Mouse (Mus musculus) spleen, adult 12 weeks (tissue): ENCODE results near the gene Safb2.
"Not testable (repeated sequence)": the region's sequence is repeated elsewhere in the genome, so short reads cannot be mapped to it uniquely, and the experiment has no call there.

Experiments used
- DNase-seq: peaks from one replicate; pipeline ENCODE4 v3.0.0; 2022; ENCODE audit warnings: low spot score

Safb2 gene

DNA sequence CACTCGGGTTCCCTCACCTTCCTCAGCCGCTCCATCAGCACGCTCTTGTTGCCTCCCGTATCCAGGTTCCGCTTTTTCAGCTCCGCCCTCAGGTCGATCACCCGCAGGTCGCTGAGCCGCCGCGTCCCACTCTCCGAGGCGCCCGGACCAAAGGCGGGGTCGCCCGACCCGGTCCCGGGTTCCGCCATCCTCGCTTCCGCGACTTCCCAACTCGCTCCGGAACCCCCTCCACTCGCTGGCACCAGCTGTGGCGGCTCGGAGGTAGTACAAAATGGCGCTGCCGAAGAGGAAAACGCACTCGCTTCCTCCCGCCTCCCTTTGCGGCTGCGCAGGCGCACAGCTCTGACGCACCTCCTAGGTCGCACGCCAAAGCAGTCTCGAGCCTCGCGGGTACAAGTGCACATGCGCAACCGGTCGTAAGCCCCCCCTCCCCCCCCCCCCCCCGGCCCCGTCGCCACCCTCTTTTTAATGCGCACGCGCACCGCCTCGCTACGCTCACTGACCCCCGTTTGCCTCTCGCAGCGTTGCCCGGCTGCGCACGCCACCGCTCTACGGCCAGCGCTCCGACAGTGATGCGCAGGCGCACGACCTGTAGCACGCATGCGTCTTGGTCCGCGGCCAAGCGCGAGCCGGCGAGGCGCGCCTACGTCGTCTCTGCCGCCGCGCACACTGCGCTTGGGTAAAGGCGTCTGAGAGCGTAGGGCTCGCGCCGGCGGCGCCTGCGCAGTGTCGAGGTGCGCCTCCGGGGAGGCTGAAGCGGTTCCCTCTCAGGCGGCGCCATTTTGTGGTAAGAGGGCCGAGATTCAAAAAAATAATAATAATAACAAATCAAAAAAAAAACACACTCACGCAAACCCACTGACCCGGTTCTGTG, at the start of gene Safb2, which contains the start of gene Safb:
Safb2 (minus strand) TSS at position 329 of the 874 bp plus-strand sequence.
Safb (plus strand) TSS at position 569 of the 874 bp plus-strand sequence.
- peak; percentile 98 for DNase-seq

DNA sequence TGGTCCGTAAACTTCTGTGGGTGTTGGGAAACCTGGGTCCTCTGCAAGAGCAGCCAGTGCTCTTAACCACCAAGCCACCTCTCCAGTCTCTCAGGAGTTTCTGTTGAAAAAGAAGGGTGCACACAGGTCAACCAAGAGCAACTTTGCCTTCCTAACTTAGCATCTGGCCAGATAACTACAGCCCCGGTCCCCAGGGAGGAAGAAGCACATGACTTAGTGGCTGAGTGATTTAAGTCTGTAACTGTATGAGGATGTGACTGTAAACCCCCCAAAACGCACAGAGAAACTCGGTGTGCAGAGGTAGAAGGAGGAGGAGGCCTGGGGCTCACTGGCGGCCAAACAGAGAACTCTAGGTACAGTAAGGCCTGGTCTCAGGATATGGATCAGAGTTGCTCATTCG, 49.6 kb upstream of the Safb2 start:
- no peak for DNase-seq

GRCm38 (mm10) chr17:56631807-56632206, 47.4 kb upstream of the Safb2 start:
- no peak for DNase-seq

GRCm38 (mm10) chr17:56629800-56630781, 45.7 kb upstream of the Safb2 start:
- not testable (repeated sequence) for DNase-seq

GRCm38 (mm10) chr17:56627530-56628277, 43.3 kb upstream of the Safb2 start, which contains the start of gene Catsperd:
Gene Catsperd (plus strand): TSS chr17:56628143.
- DNase-seq = no peak

- peak; percentile 84 for DNase-seq
These were observed 42.5 kb upstream of the Safb2 start, which contains the start of gene Lonp1 for GRCm38 (mm10) chr17:56626754-56627470. Gene Lonp1 (minus strand): TSS chr17:56626887.

DNA sequence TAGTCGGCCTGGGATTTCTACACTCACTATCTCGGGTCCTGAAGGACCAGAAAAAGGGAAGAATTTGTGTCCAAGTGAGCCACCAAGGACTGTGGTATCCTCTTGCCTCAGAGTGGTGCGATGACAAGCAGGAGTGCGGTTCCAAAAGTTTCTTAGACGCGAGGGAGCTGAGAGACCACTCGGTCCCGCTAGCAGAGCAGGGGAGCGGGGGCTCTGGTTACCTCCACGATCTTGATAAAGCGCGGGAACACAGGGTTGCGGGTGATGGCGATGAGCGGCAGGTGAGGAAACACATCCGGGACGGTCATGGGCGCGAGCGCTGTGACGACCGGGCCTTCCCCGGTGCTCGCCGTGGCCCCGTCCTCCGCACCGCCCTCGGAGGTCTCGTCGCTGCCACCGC, 41.9 kb upstream of the Safb2 start:
- peak; percentile 14 for DNase-seq

DNA sequence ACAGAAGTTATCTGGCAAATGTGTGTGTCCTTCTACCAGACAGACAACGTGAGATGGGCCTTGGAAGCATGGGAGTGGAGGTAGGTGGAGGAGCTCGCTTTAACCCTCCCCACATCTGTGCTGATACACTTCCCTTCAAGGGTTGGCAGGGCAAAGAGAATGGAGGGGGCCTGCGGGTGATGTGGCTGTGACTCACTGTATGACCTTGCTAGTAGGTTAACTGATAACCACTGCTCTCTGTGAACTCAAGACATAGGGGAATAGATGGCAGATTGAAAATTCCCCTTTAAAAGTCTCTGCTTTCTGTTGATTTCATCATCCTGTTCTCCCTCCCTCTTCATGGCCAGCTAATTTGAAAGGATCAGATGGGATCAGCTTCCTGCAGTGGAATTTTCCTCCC, 41.1 kb upstream of the Safb2 start:
- no peak for DNase-seq

- no peak for DNase-seq
These were observed 33.2 kb upstream of the Safb2 start for GRCm38 (mm10) chr17:56617628-56618027.

DNA sequence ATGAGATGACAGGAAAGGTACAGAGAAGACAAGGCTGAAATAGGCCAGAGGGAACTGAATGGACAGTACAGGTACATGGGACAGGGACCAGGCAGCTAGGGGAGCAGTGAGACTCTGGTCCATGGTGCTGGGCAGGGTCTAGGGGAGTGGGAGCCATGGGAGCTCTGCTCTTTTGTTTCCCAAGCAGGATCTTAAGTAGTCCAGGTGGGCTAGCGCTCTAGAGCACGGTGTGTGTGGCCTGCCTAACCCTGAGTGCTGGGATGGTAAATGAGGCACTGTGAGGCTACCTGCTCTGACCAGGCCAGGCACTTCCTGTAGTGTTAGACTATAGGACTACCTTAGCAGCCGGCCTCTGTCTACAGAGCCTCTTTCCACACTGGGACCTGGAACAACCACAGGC, 32.3 kb upstream of the Safb2 start:
- no peak for DNase-seq

- DNase-seq = no peak
These were observed 31.4 kb upstream of the Safb2 start for GRCm38 (mm10) chr17:56615792-56616191.

DNA sequence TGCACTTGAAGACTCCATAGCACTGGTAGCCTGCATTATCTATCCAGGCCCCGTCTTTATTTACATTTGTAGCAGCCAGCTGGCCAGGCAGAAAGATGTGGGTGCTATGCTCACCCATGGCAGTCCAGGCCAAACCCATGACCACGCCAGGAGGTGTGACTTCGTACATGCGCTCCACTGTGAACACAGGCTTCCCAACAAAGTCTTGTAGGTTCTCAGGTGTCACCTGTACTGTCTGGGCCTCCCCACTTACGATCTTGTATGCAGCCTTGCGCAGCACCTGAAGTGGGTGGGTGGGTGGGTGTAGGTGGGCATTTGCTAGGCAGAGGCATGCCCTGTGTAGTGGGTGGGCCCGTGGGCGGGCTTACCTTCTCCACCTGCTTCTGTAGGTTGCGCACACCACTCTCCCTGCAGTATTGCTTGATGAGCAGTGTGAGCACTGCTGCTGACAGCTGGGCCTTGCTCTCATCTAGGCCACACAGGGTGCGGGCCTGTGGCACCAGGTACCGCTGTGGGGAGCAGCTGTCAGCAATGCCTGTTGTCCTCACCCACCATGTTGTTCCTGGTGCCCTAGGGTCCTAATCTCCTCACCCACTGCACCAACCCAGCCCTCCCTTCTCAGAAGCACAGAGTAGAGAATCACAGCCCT, 30.9 kb upstream of the Safb2 start:
- DNase-seq = no peak

DNA sequence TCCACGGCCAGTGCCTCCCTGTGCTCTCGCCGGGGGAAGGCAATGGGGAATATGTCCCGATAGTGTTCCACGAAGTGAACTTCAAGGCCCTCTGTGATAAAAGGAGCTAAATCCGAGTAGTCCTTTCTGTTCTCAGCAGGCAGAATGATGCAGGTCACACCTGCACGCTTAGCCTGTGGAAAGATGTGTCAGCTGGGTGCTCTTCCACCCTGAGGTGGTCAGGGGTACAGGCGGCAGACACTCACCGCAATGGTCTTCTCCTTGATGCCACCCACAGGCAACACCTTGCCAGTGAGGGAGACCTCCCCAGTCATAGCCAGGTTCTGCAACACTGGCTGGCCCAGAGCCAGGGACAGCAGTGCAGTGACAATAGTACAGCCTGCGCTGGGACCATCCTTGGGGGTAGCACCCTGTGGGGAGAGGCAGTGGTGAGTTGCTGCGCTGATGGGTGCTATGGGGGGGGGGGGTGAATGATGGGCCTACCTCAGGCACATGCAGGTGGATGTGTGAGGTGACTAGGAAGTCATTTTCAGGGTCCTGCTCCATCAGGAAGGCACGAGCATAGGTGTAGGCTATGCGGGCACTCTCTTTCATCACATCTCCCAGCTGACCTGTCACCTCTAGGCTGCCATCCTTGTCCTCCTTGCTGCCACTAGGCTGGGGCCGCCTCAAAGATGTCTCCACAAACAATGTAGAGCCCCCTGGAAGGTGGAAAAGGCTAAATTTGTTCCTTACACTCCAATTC, 30.2 kb upstream of the Safb2 start:
- no peak for DNase-seq

DNA sequence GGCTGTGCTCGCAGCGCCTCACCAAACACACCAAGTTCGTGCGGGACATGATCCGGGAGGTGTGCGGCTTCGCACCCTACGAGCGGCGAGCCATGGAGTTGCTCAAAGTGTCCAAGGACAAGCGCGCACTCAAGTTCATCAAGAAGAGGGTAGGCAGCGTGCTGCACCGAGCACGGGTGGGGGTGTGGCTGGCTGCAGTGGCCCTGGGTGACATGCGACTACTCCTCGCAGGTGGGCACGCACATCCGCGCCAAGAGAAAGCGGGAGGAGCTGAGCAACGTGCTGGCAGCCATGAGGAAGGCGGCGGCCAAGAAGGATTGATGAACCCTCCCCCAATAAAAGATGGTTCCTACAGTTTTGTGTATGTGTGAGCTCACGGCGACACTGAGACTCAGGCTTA, 29.5 kb upstream of the Safb2 start:
- DNase-seq = peak; percentile 26

DNA sequence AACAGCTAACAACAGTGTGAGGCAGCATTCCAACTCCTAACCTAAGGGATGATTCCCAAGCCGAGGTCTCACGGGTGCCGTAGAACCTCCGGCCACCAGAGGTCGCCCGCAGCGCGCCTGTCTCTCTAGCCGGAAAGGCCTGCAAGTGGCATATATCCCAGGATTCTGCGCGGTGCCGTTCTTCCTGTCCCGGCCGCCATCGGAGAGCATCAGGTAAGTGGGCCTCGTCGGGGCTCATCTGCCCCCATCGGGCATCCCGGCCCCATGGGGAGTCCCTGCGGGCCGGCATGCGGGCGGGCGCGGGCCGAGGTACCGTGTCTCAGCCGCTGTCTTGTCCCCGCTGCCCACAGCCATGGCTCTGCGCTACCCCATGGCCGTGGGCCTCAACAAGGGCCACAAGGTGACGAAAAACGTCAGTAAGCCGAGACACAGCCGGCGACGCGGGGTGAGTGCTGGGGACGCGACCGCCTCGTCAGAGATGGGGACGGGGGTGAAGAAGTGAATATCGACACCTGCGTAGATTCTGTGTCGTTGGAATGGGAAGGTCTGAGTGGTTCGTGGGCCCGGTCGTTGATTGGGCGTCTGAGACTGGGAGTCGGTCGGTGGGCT, 29.0 kb upstream of the Safb2 start, which contains the start of gene Rpl36:
Rpl36 (plus strand) TSS at position 181 of the 609 bp plus-strand sequence.
- DNase-seq = peak; percentile 91

DNA sequence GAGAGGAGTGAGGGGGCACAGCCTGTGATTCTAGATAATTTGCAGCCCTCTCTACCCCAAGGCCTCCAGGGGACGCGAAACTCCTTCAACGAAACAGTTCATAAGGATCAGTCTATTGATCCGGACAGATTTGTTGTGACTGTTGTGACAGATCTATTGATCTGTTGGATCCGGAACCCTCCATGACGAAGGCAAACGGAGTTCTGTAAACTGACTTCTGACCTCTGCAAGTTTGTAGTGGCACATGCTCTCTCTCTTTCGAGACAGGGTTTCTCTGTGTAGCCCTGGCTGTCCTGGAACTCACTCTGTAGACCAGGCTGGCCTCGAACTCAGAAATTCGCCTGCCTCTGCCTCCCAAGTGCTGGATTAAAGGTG, 28.2 kb upstream of the Safb2 start:
- DNase-seq = not testable (repeated sequence)

DNA sequence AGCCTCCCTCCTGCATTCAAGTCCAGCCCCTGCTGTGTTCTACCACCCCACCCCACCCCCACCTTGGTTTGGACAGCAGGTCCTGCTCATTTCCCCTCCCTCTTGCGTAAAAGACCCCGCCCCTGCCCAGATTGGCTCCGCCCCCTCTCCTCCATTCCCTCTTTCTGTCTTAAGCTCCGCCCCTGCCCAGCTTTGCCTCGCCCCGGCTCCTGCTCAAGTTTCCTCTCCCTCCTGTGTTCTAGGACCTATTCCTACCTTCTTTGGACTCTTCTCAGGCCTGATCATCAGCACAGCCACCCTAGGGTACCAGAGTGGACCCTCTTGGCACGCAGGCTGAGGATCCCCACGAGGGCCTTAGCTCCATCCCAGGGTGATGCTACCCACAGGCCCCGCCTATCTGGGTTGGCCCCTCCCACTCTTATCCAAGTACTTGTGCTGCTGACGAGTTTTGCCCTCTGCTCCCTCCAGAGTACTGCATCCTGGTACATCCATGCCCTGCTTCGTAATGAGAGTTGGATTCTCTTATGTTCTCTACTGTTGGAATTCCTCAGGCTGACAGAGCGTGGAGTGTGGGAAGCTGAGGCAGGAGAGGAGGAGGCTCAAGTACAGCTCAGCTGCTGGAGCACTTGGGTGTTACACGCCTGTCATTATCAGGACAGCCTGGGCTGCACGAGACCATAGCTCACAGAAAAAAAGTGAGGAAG, 27.6 kb upstream of the Safb2 start:
- DNase-seq = peak; percentile 52

- DNase-seq = no peak
These were observed 26.9 kb upstream of the Safb2 start for GRCm38 (mm10) chr17:56611323-56611722.
